Mouse (Mus musculus) kidney, adult 2 months (tissue): ENCODE results near the gene Dzip1l.

Source experiments
- CTCF ChIP-seq: fragments of 200-500 bp; conservative IDR thresholded peaks from 2 replicates; pipeline ENCODE4 v1.5.1; 2011; ENCODE audit warnings: low read depth, mild to moderate bottlenecking, control low read depth, low read length, moderate library complexity, mixed read lengths; ENCODE audit not compliant: insufficient read depth, insufficient read length
- POLR2A ChIP-seq: fragments of 200-500 bp; IDR thresholded peaks from one replicate; pipeline ENCODE4 v1.6.1; 2011; ENCODE audit warnings: low read depth, low read length, control low read depth

DNA sequence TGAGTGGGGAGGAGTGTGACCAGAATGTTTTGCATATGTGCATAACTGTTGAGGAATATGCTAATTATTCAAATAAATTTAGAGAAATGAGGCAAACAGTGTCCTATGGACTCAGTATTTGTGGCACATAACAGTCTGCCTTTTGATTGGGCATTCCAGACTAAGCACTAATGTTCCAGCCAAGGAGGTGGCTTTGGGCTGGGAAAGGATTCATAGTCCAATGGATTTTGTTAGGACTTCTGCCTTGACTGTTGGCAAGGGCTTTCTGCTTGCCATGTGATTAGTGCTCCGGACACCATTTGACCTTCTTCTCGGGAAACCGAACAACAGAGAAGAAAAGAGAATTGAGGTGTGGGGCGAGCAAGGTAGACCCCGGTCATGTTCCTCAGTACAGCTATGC lies 60.5 kb downstream of the Dzip1l start:
- no peak for TF ChIP-seq CTCF
- TF ChIP-seq POLR2A = no peak
